Mouse (Mus musculus) forebrain, embryonic 14.5 days (tissue): Measurements from ENCODE around the gene Gpcpd1. TPM values are rescaled to one million over a fixed set of nuclear protein-coding genes. Genes with fewer than 3 reads are reported as not detected.

ENCODE experiments used
- ATAC-seq: fragments of 200-750 bp; cut with Nextera tagmentation; 2 replicates; pipeline ENCODE4 v1.8.0; 2017; ENCODE audit warnings: mild to moderate bottlenecking, moderate library complexity
- DNase-seq: peaks from one replicate; pipeline ENCODE4 v3.0.0-alpha.2; 2015; ENCODE audit warnings: low spot score
- H3K27ac ChIP-seq: fragments of 300-500 bp; sonication (generic); 2 replicates; pipeline ENCODE4 v1.5.1; 2014; ENCODE audit warnings: low read depth, mild to moderate bottlenecking, control low read depth, low read length, moderate library complexity
- H3K27me3 ChIP-seq: fragments of 300-500 bp; sonication (generic); replicated peaks from 2 replicates; pipeline ENCODE4 v1.6.1; 2014; ENCODE audit warnings: low read length, control low read depth, mixed read lengths; ENCODE audit not compliant: control insufficient read depth, insufficient read depth
- H3K36me3 ChIP-seq: fragments of 300-500 bp; sonication (generic); 2 replicates; pipeline ENCODE4 v1.6.1; 2014; ENCODE audit warnings: low read length, control low read depth; ENCODE audit not compliant: control insufficient read depth, insufficient read depth
- H3K4me1 ChIP-seq: fragments of 300-500 bp; sonication (generic); 2 replicates; pipeline ENCODE4 v1.6.1; 2014; ENCODE audit warnings: antibody characterized with exemption, low read length, control low read depth; ENCODE audit not compliant: control insufficient read depth, insufficient read depth
- H3K4me2 ChIP-seq: fragments of 300-500 bp; sonication (generic); 2 replicates; pipeline ENCODE4 v1.6.1; 2014; ENCODE audit warnings: mild to moderate bottlenecking, control low read depth, low read length
- H3K4me3 ChIP-seq: fragments of 300-500 bp; sonication (generic); 2 replicates; pipeline ENCODE4 v1.5.1; 2014; ENCODE audit warnings: low read depth, low read length, control low read depth
- H3K9ac ChIP-seq: fragments of 300-500 bp; sonication (generic); 2 replicates; pipeline ENCODE4 v1.6.1; 2014; ENCODE audit warnings: mild to moderate bottlenecking, low read length, control low read depth, moderate library complexity
- H3K9me3 ChIP-seq: fragments of 300-500 bp; sonication (generic); replicated peaks from 2 replicates; pipeline ENCODE4 v1.6.1; 2016; ENCODE audit warnings: low read length, control low read depth, mixed read lengths; ENCODE audit not compliant: control insufficient read depth
- WGBS: fragments of 180-500 bp; shearing (Covaris S2); extraction: QIAGEN DNeasy Blood & Tissue Kit; methylation state at CpG from one replicate; pipeline ENCODE4 v1.1.7; 2014; 5-methylcytosine and 5-hydroxymethylcytosine counted together
- polyA plus RNA-seq: library from polyadenylated mRNA; unstranded; fragments of >200 nt; fragmentation: Nextera tagmentation; extraction: Ambion mirVana; gene quantifications from 2 replicates; pipeline ENCODE4 v1.2.1, GENCODE M21; 2014

Gpcpd1 gene
- 65.3 and 67.0 TPM in 2 replicates for polyA plus RNA-seq

- DNase-seq (no peak), ATAC-seq (no peak)
- 93% methylated on average over 7 of the region's 7 CpGs for WGBS
- Histone ChIP-seq H3K4me2 (no peak within 1 kb of the TSS), H3K4me3 (no peak within 1 kb of the TSS), H3K9me3 (no peaks in the 10 kb centered on the region), H3K27me3 (no peaks in the 10 kb centered on the region), H3K27ac (no peak within 1 kb of the TSS), H3K9ac (no peak within 1 kb of the TSS), H3K4me1 (peaks cover 6% of the 10 kb centered on the region), H3K36me3 (no peaks in the 10 kb centered on the region)
These were observed at the start of gene Gpcpd1 for GRCm38 (mm10) chr2:132587240-132587779. Gene Gpcpd1, minus strand, starts transcription at chr2:132587729.

- no peak overlapping the region for H3K4me2 ChIP-seq
- H3K36me3 ChIP-seq = no peaks in the 10 kb centered on the region
- ATAC-seq (no peak), DNase-seq (no peak)
- H3K9ac ChIP-seq = no peak overlapping the region
- WGBS = 83% methylated on average over 1 of the region's 1 CpGs
- H3K4me1 ChIP-seq = no peaks in the 10 kb centered on the region
- no peak overlapping the region for H3K4me3 ChIP-seq
- H3K27me3 ChIP-seq = no peaks in the 10 kb centered on the region
- no peaks in the 10 kb centered on the region for H3K9me3 ChIP-seq
- no peak overlapping the region for H3K27ac ChIP-seq
These were observed 49.0 kb upstream of the Gpcpd1 start for GRCm38 (mm10) chr2:132636534-132636933.

GRCm38 (mm10) chr2:132628626-132629025 is 41.1 kb upstream of the Gpcpd1 start:
- DNase-seq (no peak), ATAC-seq (no peak)
- no peak overlapping the region for H3K4me3 ChIP-seq
- H3K27ac ChIP-seq = no peak overlapping the region
- 97% methylated on average over 2 of the region's 2 CpGs for whole genome bisulfite sequencing
- H3K27me3 ChIP-seq = no peaks in the 10 kb centered on the region
- no peak overlapping the region for H3K4me2 ChIP-seq
- H3K9me3 ChIP-seq = no peaks in the 10 kb centered on the region
- no peaks in the 10 kb centered on the region for H3K36me3 ChIP-seq
- no peaks in the 10 kb centered on the region for H3K4me1 ChIP-seq
- no peak overlapping the region for H3K9ac ChIP-seq

- Histone ChIP-seq H3K36me3 (no peaks in the 10 kb centered on the region), H3K27ac (no peak overlapping the region), H3K27me3 (no peaks in the 10 kb centered on the region), H3K4me2 (no peak overlapping the region), H3K9me3 (no peaks in the 10 kb centered on the region), H3K9ac (no peak overlapping the region), H3K4me3 (no peak overlapping the region), H3K4me1 (no peaks in the 10 kb centered on the region)
- ATAC-seq (no peak), DNase-seq (no peak)
- 67% methylated on average over 1 of the region's 1 CpGs for WGBS
These were observed 35.6 kb upstream of the Gpcpd1 start for GRCm38 (mm10) chr2:132623092-132623491.

GRCm38 (mm10) chr2:132617693-132618092 is 30.2 kb upstream of the Gpcpd1 start:
- H3K4me3 ChIP-seq = no peak overlapping the region
- no peak for ATAC-seq
- H3K9ac ChIP-seq = no peak overlapping the region
- no peaks in the 10 kb centered on the region for H3K36me3 ChIP-seq
- no peaks in the 10 kb centered on the region for H3K9me3 ChIP-seq
- no peak for DNase-seq
- H3K4me2 ChIP-seq = no peak overlapping the region
- no peak overlapping the region for H3K27ac ChIP-seq
- no peaks in the 10 kb centered on the region for H3K27me3 ChIP-seq
- no peaks in the 10 kb centered on the region for H3K4me1 ChIP-seq
- 23% methylated on average over 3 of the region's 3 CpGs for WGBS

- Histone ChIP-seq H3K9me3 (no peaks in the 10 kb centered on the region), H3K9ac (no peak overlapping the region), H3K27me3 (no peaks in the 10 kb centered on the region), H3K4me3 (no peak overlapping the region), H3K27ac (no peak overlapping the region), H3K4me2 (no peak overlapping the region), H3K4me1 (no peaks in the 10 kb centered on the region), H3K36me3 (no peaks in the 10 kb centered on the region)
- ATAC-seq (no peak), DNase-seq (no peak)
- 89% methylated on average over 5 of the region's 5 CpGs for WGBS
These were observed 26.2 kb upstream of the Gpcpd1 start for GRCm38 (mm10) chr2:132613581-132614188.

GRCm38 (mm10) chr2:132611551-132612233 is 24.2 kb upstream of the Gpcpd1 start:
- Histone ChIP-seq H3K27me3 (no peaks in the 10 kb centered on the region), H3K9me3 (no peaks in the 10 kb centered on the region), H3K9ac (no peak overlapping the region), H3K4me3 (no peak overlapping the region), H3K4me2 (no peak overlapping the region), H3K27ac (no peak overlapping the region), H3K36me3 (no peaks in the 10 kb centered on the region), H3K4me1 (no peaks in the 10 kb centered on the region)
- ATAC-seq = no peak
- WGBS = 94% methylated on average over 4 of the region's 4 CpGs
- DNase-seq = no peak

- no peak for ATAC-seq
- 0 out of 2 replicates have a peak overlapping the region, but pooled peaks have one; percentile 29 for H3K9ac ChIP-seq
- no peak overlapping the region for H3K4me3 ChIP-seq
- H3K36me3 ChIP-seq = no peaks in the 10 kb centered on the region
- no peaks in the 10 kb centered on the region for H3K27me3 ChIP-seq
- DNase-seq = peak; percentile 67
- H3K9me3 ChIP-seq = no peaks in the 10 kb centered on the region
- H3K4me1 ChIP-seq = no peaks in the 10 kb centered on the region
- WGBS = 44% methylated on average over 10 of the region's 10 CpGs
- no peak overlapping the region for H3K4me2 ChIP-seq
- no peak overlapping the region for H3K27ac ChIP-seq
These were observed 19.9 kb upstream of the Gpcpd1 start for GRCm38 (mm10) chr2:132607141-132608093.
